Mouse (Mus musculus) kidney, embryonic 16.5 days (tissue): ENCODE results near the gene Gm10337. TPM values are rescaled to one million over a fixed set of nuclear protein-coding genes. Genes with fewer than 3 reads are reported as not detected.

Experiments used
- ATAC-seq: fragments of 200-750 bp; cut with Nextera tagmentation; 2 replicates; pipeline ENCODE4 v1.8.0; 2017; ENCODE audit warnings: moderate TSS enrichment; ENCODE audit not compliant: low FRiP score, low TSS enrichment
- H3K27ac ChIP-seq: fragments of 300-500 bp; sonication (generic); 2 replicates; pipeline ENCODE4 v1.5.1; 2014; ENCODE audit warnings: low read length
- H3K27me3 ChIP-seq: fragments of 300-500 bp; sonication (generic); 2 replicates; pipeline ENCODE4 v1.6.1; 2014; ENCODE audit warnings: low read length, control low read depth, mixed read lengths; ENCODE audit not compliant: insufficient read depth
- H3K36me3 ChIP-seq: fragments of 300-500 bp; sonication (generic); 2 replicates; pipeline ENCODE4 v1.6.1; 2014; ENCODE audit warnings: low read length, control low read depth, mixed read lengths; ENCODE audit not compliant: insufficient read depth
- H3K4me1 ChIP-seq: fragments of 300-500 bp; sonication (generic); 2 replicates; pipeline ENCODE4 v1.6.1; 2014; ENCODE audit warnings: low read length, control low read depth, mixed read lengths; ENCODE audit not compliant: insufficient read depth
- H3K4me2 ChIP-seq: fragments of 300-500 bp; sonication (generic); replicated peaks from 2 replicates; pipeline ENCODE4 v1.6.1; 2014; ENCODE audit warnings: low read depth, low read length
- H3K4me3 ChIP-seq: fragments of 300-500 bp; sonication (generic); 2 replicates; pipeline ENCODE4 v1.5.1; 2014; ENCODE audit warnings: mild to moderate bottlenecking, low read length
- H3K9ac ChIP-seq: fragments of 300-500 bp; sonication (generic); replicated peaks from 2 replicates; pipeline ENCODE4 v1.6.1; 2014; ENCODE audit warnings: low read length
- H3K9me3 ChIP-seq: fragments of 300-500 bp; sonication (generic); 2 replicates; pipeline ENCODE4 v1.6.1; 2016; ENCODE audit warnings: low read length, control low read depth
- WGBS: fragments of 180-500 bp; shearing (Covaris S2); extraction: QIAGEN DNeasy Blood & Tissue Kit; methylation state at CpG from one replicate; pipeline ENCODE4 v1.1.7; 2014; 5-methylcytosine and 5-hydroxymethylcytosine counted together
- polyA plus RNA-seq: library from polyadenylated mRNA; unstranded; fragments of >200 nt; fragmentation: Nextera tagmentation; extraction: Ambion mirVana; gene quantifications from 2 replicates; pipeline ENCODE4 v1.2.1, GENCODE M21; 2015

Gm10337 gene
- 6.7 TPM in 1 of 2 replicates, not detected in the other for polyA plus RNA-seq

DNA sequence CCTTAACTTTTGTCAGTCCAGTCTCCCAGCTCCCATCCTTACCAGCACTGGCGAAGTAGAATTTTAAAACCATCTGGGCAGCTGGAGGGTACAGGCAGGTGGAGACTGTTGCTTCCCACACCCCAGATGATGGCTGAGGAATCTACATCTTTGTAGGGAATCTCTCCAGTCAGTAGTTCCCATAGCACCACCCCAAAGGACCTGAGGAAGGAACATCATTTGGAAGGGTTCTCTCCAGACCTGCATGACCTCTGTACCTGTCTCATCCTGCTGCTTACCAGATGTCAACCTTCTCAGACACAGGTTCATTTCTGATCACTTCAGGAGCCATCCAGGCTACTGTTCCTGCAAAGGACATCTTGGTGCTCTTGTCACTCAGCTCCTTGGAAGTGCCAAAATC lies at the start of gene Gm10337:
Gene Gm10337 (plus strand): TSS at position 276 of the 400 bp plus-strand sequence.
- Histone ChIP-seq H3K27me3 (no peaks in the 10 kb centered on the region), H3K4me2 (no peak within 1 kb of the TSS), H3K4me3 (no peak within 1 kb of the TSS), H3K27ac (no peak within 1 kb of the TSS), H3K9me3 (no peaks in the 10 kb centered on the region), H3K4me1 (peaks cover 28% of the 10 kb centered on the region), H3K36me3 (peaks cover 62% of the 10 kb centered on the region), H3K9ac (no peak within 1 kb of the TSS)
- ATAC-seq = no peak
- WGBS = 90% methylated on average over 1 of the region's 1 CpGs

DNA sequence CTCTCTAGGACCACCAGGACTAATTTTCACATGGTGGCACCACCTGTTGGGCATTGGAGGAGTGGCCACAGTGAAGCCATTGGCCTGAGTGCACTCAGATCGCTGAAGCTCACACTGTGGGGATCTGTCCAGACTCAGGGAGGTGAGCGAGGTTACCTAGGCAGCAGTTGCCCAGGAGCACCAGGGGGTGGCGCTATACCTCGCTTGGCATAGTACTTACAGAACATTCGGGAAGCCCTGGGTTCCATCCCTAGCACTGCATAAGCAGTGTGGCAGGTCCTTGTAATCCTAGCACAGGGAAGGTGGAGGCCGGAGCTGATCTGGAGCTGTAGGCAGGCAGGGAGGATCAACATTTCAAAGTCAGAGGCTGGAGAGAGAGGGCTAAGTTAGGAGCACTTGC lies 47.5 kb upstream of the Gm10337 start:
- peaks cover 15% of the 10 kb centered on the region for H3K4me1 ChIP-seq
- no peaks in the 10 kb centered on the region for H3K36me3 ChIP-seq
- WGBS = 38% methylated on average over 6 of the region's 6 CpGs
- no peak overlapping the region for H3K9ac ChIP-seq
- H3K4me2 ChIP-seq = no peak overlapping the region
- no peak overlapping the region for H3K27ac ChIP-seq
- no peak for ATAC-seq
- no peaks in the 10 kb centered on the region for H3K27me3 ChIP-seq
- no peak overlapping the region for H3K4me3 ChIP-seq
- no peaks in the 10 kb centered on the region for H3K9me3 ChIP-seq

DNA sequence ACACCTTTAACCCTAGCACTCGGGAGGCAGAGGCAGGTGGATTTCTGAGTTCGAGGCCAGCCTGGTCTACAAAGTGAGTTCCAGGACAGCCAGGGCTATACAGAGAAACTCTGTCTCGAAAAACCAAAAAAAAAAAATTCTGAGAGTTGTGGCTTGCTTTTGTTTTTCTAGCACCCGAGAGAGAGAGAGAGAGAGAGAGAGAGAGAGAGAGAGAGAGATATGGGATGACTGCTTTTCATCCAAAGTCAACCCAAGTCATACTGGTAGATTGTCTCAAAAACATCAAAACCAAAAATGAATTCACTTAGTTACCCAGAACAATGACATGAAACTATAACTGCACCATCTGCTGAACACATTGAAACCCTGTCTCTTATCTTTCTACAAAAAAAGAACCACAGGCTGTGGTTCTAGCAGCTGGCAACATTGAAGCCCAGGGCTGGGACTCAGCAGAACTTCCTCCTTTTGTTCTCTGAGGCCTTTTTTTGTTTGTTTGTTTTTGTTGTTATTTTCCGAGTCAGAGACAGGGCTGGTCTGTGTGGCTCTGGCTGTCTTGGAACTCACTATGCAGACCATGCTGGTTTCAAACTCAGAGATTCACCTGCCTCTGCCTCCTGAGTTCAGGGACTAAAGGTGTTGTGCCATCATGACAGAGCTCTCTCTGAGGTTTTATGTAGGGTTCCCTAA lies 45.3 kb upstream of the Gm10337 start:
- Histone ChIP-seq H3K4me3 (peak overlapping the region; percentile 50), H3K9ac (0 out of 2 replicates have a peak overlapping the region, but pooled peaks have one; percentile 58), H3K9me3 (no peaks in the 10 kb centered on the region), H3K27ac (no peak overlapping the region), H3K27me3 (no peaks in the 10 kb centered on the region), H3K4me1 (peaks cover 20% of the 10 kb centered on the region), H3K36me3 (peaks cover 5% of the 10 kb centered on the region; the same call in 1 of the 2 replicates), H3K4me2 (peak overlapping the region; percentile 58)
- 67% methylated on average over 5 of the region's 5 CpGs for WGBS
- no peak for ATAC-seq

DNA sequence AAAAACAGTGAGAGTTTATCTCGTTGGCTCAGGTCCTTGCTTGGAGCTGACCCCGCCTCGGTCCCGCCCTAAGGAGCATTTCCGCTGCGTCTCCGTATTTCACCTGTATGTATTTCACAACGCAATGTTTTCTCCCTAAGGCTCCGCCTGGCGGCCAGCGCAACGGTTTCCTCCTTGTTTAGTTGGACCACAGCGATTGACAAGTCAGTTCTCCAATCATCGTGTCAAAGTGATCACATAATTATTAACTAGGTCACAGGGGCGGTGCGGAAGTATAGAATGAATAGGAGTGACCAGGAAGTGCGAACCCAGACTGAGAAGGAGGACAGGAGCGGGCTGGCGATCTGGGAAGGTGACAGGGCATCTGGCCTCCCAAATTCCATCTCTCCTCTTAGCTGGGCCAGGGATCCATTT lies 44.6 kb upstream of the Gm10337 start, which contains the start of gene Prr13:
Gene Prr13 (plus strand): TSS at position 125 of the 414 bp plus-strand sequence.
- peak within 1 kb of the TSS; percentile 12; the same call in 1 of the 2 replicates for H3K27ac ChIP-seq
- ATAC-seq = peak; percentile 92
- under 1% methylated on average over 19 of the region's 19 CpGs for WGBS
- peak within 1 kb of the TSS; percentile 50 for H3K4me3 ChIP-seq
- H3K27me3 ChIP-seq = no peaks in the 10 kb centered on the region
- H3K4me1 ChIP-seq = peaks cover 20% of the 10 kb centered on the region
- H3K4me2 ChIP-seq = peak within 1 kb of the TSS; percentile 58
- peaks cover 5% of the 10 kb centered on the region; the same call in 1 of the 2 replicates for H3K36me3 ChIP-seq
- H3K9ac ChIP-seq = peak within 1 kb of the TSS; percentile 58
- H3K9me3 ChIP-seq = no peaks in the 10 kb centered on the region

DNA sequence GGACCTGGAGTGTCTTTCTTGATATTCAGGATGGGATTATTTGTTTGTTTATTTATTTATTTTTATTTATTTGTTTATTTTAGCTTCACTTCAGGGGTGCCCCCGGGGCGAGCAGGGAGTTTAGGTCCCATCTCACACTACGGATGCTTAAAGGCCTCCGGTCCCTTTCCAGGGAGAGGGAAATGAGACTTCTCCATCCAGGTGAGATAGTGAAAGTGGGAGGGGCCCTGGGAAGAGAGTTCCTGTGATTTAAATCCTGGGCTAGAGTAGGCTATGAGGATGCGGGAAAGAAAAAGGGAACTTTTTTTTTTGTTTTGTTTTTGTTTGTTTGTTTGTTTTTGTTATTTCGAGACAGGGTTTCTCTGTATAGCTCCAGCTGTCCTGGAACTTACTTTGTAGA lies 44.1 kb upstream of the Gm10337 start:
- no peak for ATAC-seq
- Histone ChIP-seq H3K4me1 (peaks cover 20% of the 10 kb centered on the region), H3K4me2 (peak overlapping the region; percentile 58), H3K9ac (peak overlapping the region; percentile 58), H3K4me3 (peak overlapping the region; percentile 50), H3K27me3 (no peaks in the 10 kb centered on the region), H3K9me3 (no peaks in the 10 kb centered on the region), H3K36me3 (peaks cover 5% of the 10 kb centered on the region; the same call in 1 of the 2 replicates), H3K27ac (peak overlapping the region; percentile 12; the same call in 1 of the 2 replicates)
- WGBS = 29% methylated on average over 6 of the region's 6 CpGs

DNA sequence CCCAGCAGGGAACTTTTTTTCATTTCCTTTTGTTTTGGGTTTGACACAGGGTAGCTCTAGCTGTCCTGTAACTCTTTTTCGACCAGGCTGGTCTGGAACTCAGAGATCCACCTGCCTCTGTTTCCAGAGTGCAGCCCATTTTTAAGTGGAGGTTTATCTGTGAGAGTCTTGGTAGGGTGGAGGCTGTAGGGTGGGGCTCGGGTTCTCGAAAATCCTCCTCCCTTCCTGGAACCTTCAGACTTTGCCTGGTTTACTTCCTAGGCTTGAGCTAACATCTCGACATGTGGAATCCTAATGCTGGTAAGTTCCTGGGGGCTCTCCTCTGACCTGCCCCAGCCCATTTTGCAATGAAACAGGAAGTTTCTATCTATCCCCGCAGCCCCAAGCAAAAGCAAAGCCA lies 43.7 kb upstream of the Gm10337 start:
- Histone ChIP-seq H3K4me3 (peak overlapping the region; percentile 50; the same call in 1 of the 2 replicates), H3K4me1 (peaks cover 20% of the 10 kb centered on the region), H3K4me2 (peak overlapping the region; percentile 58), H3K27ac (no peak overlapping the region), H3K9me3 (no peaks in the 10 kb centered on the region), H3K9ac (peak overlapping the region; percentile 58; the same call in 1 of the 2 replicates), H3K27me3 (no peaks in the 10 kb centered on the region), H3K36me3 (peaks cover 5% of the 10 kb centered on the region; the same call in 1 of the 2 replicates)
- ATAC-seq = no peak
- 65% methylated on average over 5 of the region's 5 CpGs for WGBS

DNA sequence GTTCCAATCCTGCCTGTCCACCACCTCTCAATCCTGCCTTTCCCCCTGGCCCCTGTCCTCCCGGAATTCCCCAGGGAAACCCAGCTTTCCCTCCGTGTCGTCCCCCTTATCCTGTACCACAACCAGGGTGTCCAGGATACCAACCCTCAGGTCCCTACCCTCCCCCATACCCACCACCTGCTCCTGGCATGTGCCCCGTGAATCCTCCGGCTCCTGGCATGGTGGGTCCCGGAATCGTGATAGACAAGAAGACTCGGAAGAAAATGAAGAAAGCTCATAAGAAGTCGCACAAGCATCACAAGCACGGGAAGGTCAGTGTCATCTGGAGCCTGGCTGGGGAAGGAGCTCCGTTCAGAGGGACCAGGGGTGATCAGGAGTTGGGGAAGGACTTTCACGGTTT lies 43.1 kb upstream of the Gm10337 start:
- Histone ChIP-seq H3K4me3 (peak overlapping the region; percentile 14), H3K36me3 (peaks cover 5% of the 10 kb centered on the region; the same call in 1 of the 2 replicates), H3K9me3 (no peaks in the 10 kb centered on the region), H3K27me3 (no peaks in the 10 kb centered on the region), H3K9ac (peak overlapping the region; percentile 7; the same call in 1 of the 2 replicates), H3K4me2 (peak overlapping the region; percentile 45), H3K4me1 (peaks cover 20% of the 10 kb centered on the region), H3K27ac (no peak overlapping the region)
- no peak for ATAC-seq
- WGBS = 44% methylated on average over 12 of the region's 12 CpGs

DNA sequence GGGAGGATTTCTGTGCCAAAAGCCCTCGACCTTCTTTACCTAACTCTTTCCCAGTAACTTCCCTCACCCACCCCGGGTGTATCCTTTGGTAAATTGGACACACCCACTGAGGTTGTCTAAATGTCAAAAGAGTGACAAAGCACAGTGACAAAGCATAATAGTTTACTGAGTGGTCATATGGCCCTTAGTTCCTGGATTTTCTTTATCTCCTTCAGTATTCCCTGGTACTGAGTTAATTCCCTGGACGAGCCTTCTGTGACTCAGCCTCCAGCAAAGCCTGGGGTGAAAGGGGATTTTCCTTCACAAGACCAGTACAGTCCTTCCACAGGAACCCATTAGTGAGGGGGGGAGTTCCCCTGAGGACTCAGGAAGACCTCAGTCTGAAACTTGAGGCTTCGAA lies 42.6 kb upstream of the Gm10337 start:
- peaks cover 20% of the 10 kb centered on the region for H3K4me1 ChIP-seq
- H3K27me3 ChIP-seq = no peaks in the 10 kb centered on the region
- 30% methylated on average over 4 of the region's 4 CpGs for WGBS
- peak overlapping the region; percentile 14; the same call in 1 of the 2 replicates for H3K4me3 ChIP-seq
- H3K27ac ChIP-seq = no peak overlapping the region
- ATAC-seq = no peak
- peak overlapping the region; percentile 45 for H3K4me2 ChIP-seq
- H3K9me3 ChIP-seq = no peaks in the 10 kb centered on the region
- H3K9ac ChIP-seq = peak overlapping the region; percentile 7; the same call in 1 of the 2 replicates
- peaks cover 5% of the 10 kb centered on the region; the same call in 1 of the 2 replicates for H3K36me3 ChIP-seq

DNA sequence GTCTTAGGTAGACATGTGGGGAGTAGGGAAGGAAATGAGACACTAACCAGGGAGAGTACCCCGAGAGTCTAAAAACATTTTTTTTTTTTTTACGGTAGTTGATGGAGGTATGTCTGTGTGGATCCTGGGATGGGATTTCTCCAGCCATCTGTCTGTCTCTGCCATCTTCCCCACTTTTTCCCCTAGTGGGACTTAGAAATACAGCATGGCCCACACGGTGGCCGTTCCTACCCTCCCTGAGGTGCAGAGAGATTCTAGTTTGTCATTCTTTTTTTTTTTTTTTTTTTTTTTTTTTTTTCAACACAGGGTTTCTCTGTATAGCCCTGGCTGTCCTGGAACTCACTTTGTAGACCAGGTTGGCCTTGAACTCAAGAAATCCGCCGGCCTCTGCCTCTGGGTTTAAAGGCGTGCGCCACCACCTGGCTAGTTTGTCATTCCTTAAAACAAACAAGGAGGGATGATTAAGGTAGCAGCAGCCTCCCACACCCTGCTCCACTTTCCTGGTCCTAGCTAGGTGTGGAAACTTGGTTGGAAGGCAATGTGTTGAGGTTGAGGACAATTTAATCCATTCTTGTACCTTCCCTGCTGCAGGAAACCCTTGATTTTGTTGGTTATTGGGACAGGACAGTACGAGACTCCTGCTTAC lies 42.0 kb upstream of the Gm10337 start:
- H3K27ac ChIP-seq = no peak overlapping the region

More for the DNA sequence above, 42.0 kb upstream of the Gm10337 start:
- no peaks in the 10 kb centered on the region for H3K27me3 ChIP-seq
- H3K4me3 ChIP-seq = no peak overlapping the region
- 75% methylated on average over 9 of the region's 9 CpGs for WGBS
- no peak for ATAC-seq
- peaks cover 20% of the 10 kb centered on the region for H3K4me1 ChIP-seq
- 0 out of 2 replicates have a peak overlapping the region, but pooled peaks have one; percentile 7 for H3K9ac ChIP-seq
- H3K9me3 ChIP-seq = no peaks in the 10 kb centered on the region
- peaks cover 5% of the 10 kb centered on the region; the same call in 1 of the 2 replicates for H3K36me3 ChIP-seq
- no peak overlapping the region for H3K4me2 ChIP-seq
